Mouse (Mus musculus) cerebellum, adult (tissue): Measurements from ENCODE around the gene Tgfbr3.

ENCODE experiments used
- ATAC-seq: cut with Nextera tagmentation; 2 replicates; pipeline ENCODE4 v1.9.2; 2017; ENCODE audit warnings: mild to moderate bottlenecking, moderate library complexity, mixed read lengths; ENCODE audit not compliant: insufficient number of reproducible peaks, low FRiP score, low TSS enrichment

Tgfbr3 gene

GRCm38 (mm10) chr5:107179194-107179593, 110.2 kb downstream of the Tgfbr3 start:
- ATAC-seq: no peak

GRCm38 (mm10) chr5:107177791-107178190, 111.6 kb downstream of the Tgfbr3 start:
- ATAC-seq: no peak

- ATAC-seq: no peak
These were observed 112.2 kb downstream of the Tgfbr3 start for GRCm38 (mm10) chr5:107177248-107177647.

GRCm38 (mm10) chr5:107176796-107177195, 112.6 kb downstream of the Tgfbr3 start:
- no peak for ATAC-seq

GRCm38 (mm10) chr5:107176196-107176595, 113.2 kb downstream of the Tgfbr3 start:
- no peak for ATAC-seq

GRCm38 (mm10) chr5:107174188-107174587, 115.2 kb downstream of the Tgfbr3 start:
- ATAC-seq: no peak

GRCm38 (mm10) chr5:107173483-107173882, 115.9 kb downstream of the Tgfbr3 start:
- ATAC-seq: no peak

- ATAC-seq: no peak
These were observed 117.6 kb downstream of the Tgfbr3 start for GRCm38 (mm10) chr5:107171861-107172260.

GRCm38 (mm10) chr5:107169796-107170195, 119.6 kb downstream of the Tgfbr3 start:
- no peak for ATAC-seq

GRCm38 (mm10) chr5:107167872-107168300, 121.5 kb downstream of the Tgfbr3 start:
- peak; percentile 75; the same call in 1 of the 2 replicates for ATAC-seq

GRCm38 (mm10) chr5:107167373-107167772, 122.1 kb downstream of the Tgfbr3 start:
- ATAC-seq: peak; percentile 37; the same call in 1 of the 2 replicates

GRCm38 (mm10) chr5:107166659-107167370, 122.6 kb downstream of the Tgfbr3 start:
- no peak for ATAC-seq

- ATAC-seq: no peak
These were observed 123.7 kb downstream of the Tgfbr3 start for GRCm38 (mm10) chr5:107165734-107166133.

- ATAC-seq: no peak
These were observed 124.2 kb downstream of the Tgfbr3 start for GRCm38 (mm10) chr5:107165271-107165670.

- ATAC-seq: no peak
These were observed 124.6 kb downstream of the Tgfbr3 start for GRCm38 (mm10) chr5:107164856-107165255.

- no peak for ATAC-seq
These were observed 125.3 kb downstream of the Tgfbr3 start for GRCm38 (mm10) chr5:107164146-107164545.

- no peak for ATAC-seq
These were observed 126.1 kb downstream of the Tgfbr3 start for GRCm38 (mm10) chr5:107163336-107163735.

- no peak for ATAC-seq
These were observed 126.6 kb downstream of the Tgfbr3 start for GRCm38 (mm10) chr5:107162812-107163211.

- no peak for ATAC-seq
These were observed 127.1 kb downstream of the Tgfbr3 start for GRCm38 (mm10) chr5:107162319-107162718.

GRCm38 (mm10) chr5:107159914-107160890, 129.2 kb downstream of the Tgfbr3 start:
- no peak for ATAC-seq

- no peak for ATAC-seq
These were observed 130.8 kb downstream of the Tgfbr3 start for GRCm38 (mm10) chr5:107158531-107159178.
